Mouse (Mus musculus) lung, embryonic 15.5 days (tissue): ENCODE results near the gene Sec24d. TPM values are rescaled to one million over a fixed set of nuclear protein-coding genes. Genes with fewer than 3 reads are reported as not detected.
A peak's percentile ranks its signal among the peaks of the same experiment; 100 is the strongest.

Experiments used
- ATAC-seq: fragments of 200-750 bp; cut with Nextera tagmentation; 2 replicates; pipeline ENCODE4 v1.8.0; 2017; ENCODE audit warnings: moderate number of reproducible peaks, borderline replicate concordance; ENCODE audit not compliant: low FRiP score, low TSS enrichment; ENCODE audit errors: extremely low read depth
- H3K27ac ChIP-seq: fragments of 300-500 bp; sonication (generic); 2 replicates; pipeline ENCODE4 v1.5.1; 2015; ENCODE audit warnings: moderate library complexity, mild to moderate bottlenecking, inconsistent platforms
- H3K27me3 ChIP-seq: fragments of 300-500 bp; sonication (generic); 2 replicates; pipeline ENCODE4 v1.6.1; 2015; ENCODE audit warnings: inconsistent platforms
- H3K36me3 ChIP-seq: fragments of 300-500 bp; sonication (generic); 2 replicates; pipeline ENCODE4 v1.6.1; 2015; ENCODE audit warnings: inconsistent platforms
- H3K4me1 ChIP-seq: fragments of 300-500 bp; sonication (generic); 2 replicates; pipeline ENCODE4 v1.6.1; 2015; ENCODE audit warnings: inconsistent platforms
- H3K4me2 ChIP-seq: fragments of 300-500 bp; sonication (generic); 2 replicates; pipeline ENCODE4 v1.6.1; 2015; ENCODE audit warnings: inconsistent platforms, mild to moderate bottlenecking, moderate library complexity
- H3K4me3 ChIP-seq: fragments of 300-500 bp; sonication (generic); 2 replicates; pipeline ENCODE4 v1.5.1; 2015; ENCODE audit warnings: mild to moderate bottlenecking, inconsistent platforms
- H3K9ac ChIP-seq: fragments of 300-500 bp; sonication (generic); 2 replicates; pipeline ENCODE4 v1.6.1; 2015; ENCODE audit warnings: inconsistent platforms
- H3K9me3 ChIP-seq: fragments of 300-500 bp; sonication (generic); 2 replicates; pipeline ENCODE4 v1.6.1; 2016; ENCODE audit warnings: inconsistent platforms
- WGBS: fragments of 180-500 bp; shearing (Covaris S2); methylation state at CpG from one replicate; pipeline ENCODE4 v1.1.7; 2015; 5-methylcytosine and 5-hydroxymethylcytosine counted together
- polyA plus RNA-seq: library from polyadenylated mRNA; unstranded; fragments of >200 nt; fragmentation: Nextera tagmentation; extraction: Ambion mirVana; gene quantifications from 2 replicates; pipeline ENCODE4 v1.2.1, GENCODE M21; 2015

Sec24d gene
- polyA plus RNA-seq, 1 experiment from 2014 or later = 75.2 TPM

DNA sequence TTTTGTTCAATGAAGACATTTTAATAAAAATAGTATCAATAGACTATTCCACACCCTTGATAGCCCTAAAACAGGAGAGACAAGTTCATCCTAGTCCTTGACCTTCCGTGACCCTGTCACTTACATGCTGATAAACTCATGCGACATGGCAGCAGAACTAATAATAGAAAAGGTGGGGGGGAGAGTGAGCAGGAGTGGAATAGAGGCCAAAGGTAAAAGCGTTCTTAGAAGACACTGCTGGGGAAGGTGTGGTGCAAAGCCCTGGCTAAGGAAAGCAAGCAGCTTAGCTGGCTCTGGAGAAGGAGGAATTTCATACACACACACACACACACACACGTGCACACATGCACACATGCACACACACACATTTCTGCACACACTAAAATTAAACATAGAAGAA is 57.1 kb downstream of the Sec24d start:
- H3K36me3 ChIP-seq = peaks cover 5% of the 10 kb centered on the region; the same call in 1 of the 2 replicates
- H3K27me3 ChIP-seq = no peaks in the 10 kb centered on the region
- 39% methylated on average over 4 of the region's 4 CpGs for WGBS
- ATAC-seq = no peak
- no peaks in the 10 kb centered on the region for H3K9me3 ChIP-seq
- no peak overlapping the region for H3K27ac ChIP-seq
- H3K9ac ChIP-seq = no peak overlapping the region
- no peak overlapping the region for H3K4me2 ChIP-seq
- H3K4me1 ChIP-seq = peaks cover 7% of the 10 kb centered on the region; the same call in 1 of the 2 replicates
- H3K4me3 ChIP-seq = no peak overlapping the region

DNA sequence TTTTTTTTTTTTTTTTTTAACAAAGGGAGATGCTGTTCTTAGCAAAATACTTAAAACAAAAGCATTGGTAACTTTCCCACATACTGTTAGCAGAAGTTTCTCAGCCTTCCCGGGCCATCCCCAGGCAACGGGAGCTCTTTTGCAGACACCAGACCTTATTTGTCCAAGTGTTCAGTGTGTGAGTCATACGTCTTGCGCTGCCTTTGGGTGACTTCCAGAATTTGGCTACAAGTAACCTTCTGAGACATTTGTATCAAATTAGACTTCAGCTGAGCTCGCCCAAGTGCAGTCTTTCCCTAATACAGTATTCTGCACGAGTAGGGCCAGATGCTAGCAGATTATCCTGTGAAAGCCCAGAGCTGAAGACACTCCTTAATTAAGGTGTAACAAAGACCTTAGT is 62.0 kb downstream of the Sec24d start:
- ATAC-seq = peak; percentile 47; the same call in 1 of the 2 replicates
- 36% methylated on average over 6 of the region's 6 CpGs for WGBS

DNA sequence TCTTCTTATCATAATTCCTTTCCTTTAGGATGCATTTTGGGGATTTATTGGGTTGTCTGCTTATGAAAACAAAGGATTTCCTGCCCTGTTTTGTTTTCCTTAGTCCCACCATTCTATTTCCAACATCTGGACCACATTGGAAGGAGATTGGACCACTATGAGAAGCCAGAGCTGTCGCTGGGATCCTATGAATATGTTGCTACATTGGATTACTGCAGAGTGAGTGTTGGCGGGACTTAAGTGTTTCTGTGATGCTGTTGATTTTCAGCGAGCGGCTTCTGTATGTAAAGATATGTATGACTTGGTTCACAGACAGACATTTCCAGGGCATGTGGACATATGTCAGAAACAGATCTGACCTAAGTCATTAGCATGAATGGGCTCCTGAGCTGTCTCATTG is 63.0 kb downstream of the Sec24d start:
- Histone ChIP-seq H3K4me3 (no peak overlapping the region), H3K36me3 (peaks cover 5% of the 10 kb centered on the region; the same call in 1 of the 2 replicates), H3K27ac (no peak overlapping the region), H3K4me2 (no peak overlapping the region), H3K9me3 (no peaks in the 10 kb centered on the region), H3K4me1 (peaks cover 32% of the 10 kb centered on the region), H3K9ac (no peak overlapping the region), H3K27me3 (no peaks in the 10 kb centered on the region)
- WGBS = 53% methylated on average over 4 of the region's 4 CpGs
- no peak for ATAC-seq

More for the DNA sequence above, 62.0 kb downstream of the Sec24d start:
- Histone ChIP-seq H3K27ac (peak overlapping the region; percentile 57), H3K4me2 (no peak overlapping the region), H3K36me3 (peaks cover 5% of the 10 kb centered on the region; the same call in 1 of the 2 replicates), H3K9ac (no peak overlapping the region), H3K9me3 (no peaks in the 10 kb centered on the region), H3K4me3 (no peak overlapping the region), H3K27me3 (no peaks in the 10 kb centered on the region), H3K4me1 (peaks cover 27% of the 10 kb centered on the region)

DNA sequence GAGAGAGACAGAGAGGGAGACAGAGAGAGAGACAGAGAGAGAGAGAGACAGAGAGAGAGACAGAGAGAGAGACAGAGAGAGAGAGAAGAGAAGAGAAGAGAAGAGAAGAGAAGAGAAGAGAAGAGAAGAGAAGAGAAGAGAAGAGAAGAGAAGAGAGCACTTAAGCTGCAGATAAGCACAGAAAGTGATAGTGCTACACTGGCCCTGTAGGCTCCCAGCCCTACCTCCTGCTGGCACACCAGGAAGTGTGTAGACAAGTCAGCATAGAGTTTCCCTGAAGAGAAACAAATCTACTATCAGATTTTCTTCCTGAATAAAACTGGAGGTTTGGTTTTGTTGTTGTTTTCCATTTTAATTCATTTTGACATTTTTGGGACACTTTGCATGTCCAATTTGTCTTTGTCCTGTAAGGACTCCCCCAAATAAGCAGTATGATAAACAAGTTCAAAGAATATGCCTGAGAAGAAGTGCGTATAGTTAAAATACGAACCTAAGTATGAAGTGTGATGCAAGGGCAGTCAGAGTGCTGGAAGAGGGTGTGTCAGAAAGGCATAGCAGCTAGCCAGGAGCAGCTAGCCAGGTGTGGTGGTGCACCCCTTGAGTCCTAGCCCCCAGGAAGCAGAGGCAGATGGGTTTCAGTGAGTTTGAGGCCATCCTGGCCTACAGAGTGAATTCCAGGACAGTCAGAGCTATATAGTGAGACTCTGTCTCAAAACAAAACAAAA is 65.2 kb downstream of the Sec24d start:
- Histone ChIP-seq H3K4me3 (no peak overlapping the region), H3K36me3 (peaks cover 4% of the 10 kb centered on the region; the same call in 1 of the 2 replicates), H3K9me3 (no peaks in the 10 kb centered on the region), H3K4me2 (no peak overlapping the region), H3K27ac (no peak overlapping the region), H3K9ac (no peak overlapping the region), H3K4me1 (peaks cover 43% of the 10 kb centered on the region), H3K27me3 (0 out of 2 replicates have a peak, but pooled peaks cover 2% of the 10 kb centered on the region)
- WGBS = 54% methylated on average over 2 of the region's 2 CpGs
- peak; percentile 4; the same call in 1 of the 2 replicates for ATAC-seq

DNA sequence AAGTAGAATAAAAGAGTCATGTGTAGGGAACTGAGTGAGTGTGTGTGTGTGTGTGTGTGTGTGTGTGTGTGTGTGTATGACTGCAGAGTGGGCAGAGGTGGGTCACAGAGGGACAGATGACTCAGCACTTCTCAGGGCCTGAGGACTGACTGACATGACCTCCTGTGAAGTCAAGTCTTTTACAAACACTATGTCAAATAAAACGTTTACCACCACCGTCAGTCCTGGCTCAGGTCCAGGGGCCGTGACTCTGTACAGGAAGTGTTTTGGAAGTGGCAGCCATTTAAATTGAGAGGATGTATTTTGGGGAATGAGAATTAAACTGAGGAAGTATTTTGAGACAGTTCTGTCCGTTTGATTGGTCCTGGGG is 65.8 kb downstream of the Sec24d start:
- peak; percentile 10; the same call in 1 of the 2 replicates for ATAC-seq
- Histone ChIP-seq H3K4me2 (no peak overlapping the region), H3K4me1 (peaks cover 43% of the 10 kb centered on the region), H3K27ac (no peak overlapping the region), H3K9me3 (no peaks in the 10 kb centered on the region), H3K4me3 (no peak overlapping the region), H3K27me3 (0 out of 2 replicates have a peak, but pooled peaks cover 4% of the 10 kb centered on the region), H3K36me3 (0 out of 2 replicates have a peak, but pooled peaks cover 4% of the 10 kb centered on the region), H3K9ac (no peak overlapping the region)
- WGBS = 5% methylated on average over 4 of the region's 4 CpGs

DNA sequence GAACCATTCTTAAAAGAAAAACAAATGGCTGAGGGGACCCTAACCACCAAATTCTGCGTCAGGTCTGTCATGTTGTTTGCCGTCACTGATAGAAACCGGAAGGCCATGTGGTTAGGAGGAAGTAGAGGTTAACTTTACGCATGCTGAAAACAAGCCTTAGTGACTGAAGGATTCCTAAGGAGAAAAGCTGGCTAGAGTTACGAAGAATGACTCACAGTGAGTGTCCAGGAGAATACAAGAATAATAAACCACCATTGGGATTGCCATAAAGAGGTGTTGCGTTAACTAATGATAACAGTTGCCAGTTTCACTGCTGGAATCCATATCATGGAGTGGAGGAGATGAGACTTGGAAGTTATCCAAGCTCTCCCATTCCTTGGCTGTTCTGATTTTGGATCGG is 67.7 kb downstream of the Sec24d start:
- Histone ChIP-seq H3K9me3 (no peaks in the 10 kb centered on the region), H3K4me1 (peaks cover 40% of the 10 kb centered on the region), H3K9ac (no peak overlapping the region), H3K27me3 (0 out of 2 replicates have a peak, but pooled peaks cover 4% of the 10 kb centered on the region), H3K4me2 (no peak overlapping the region; the same call in 1 of the 2 replicates), H3K27ac (peak overlapping the region; percentile 41), H3K36me3 (0 out of 2 replicates have a peak, but pooled peaks cover 7% of the 10 kb centered on the region), H3K4me3 (no peak overlapping the region)
- peak; percentile 77; the same call in 1 of the 2 replicates for ATAC-seq
- WGBS = 32% methylated on average over 7 of the region's 7 CpGs

DNA sequence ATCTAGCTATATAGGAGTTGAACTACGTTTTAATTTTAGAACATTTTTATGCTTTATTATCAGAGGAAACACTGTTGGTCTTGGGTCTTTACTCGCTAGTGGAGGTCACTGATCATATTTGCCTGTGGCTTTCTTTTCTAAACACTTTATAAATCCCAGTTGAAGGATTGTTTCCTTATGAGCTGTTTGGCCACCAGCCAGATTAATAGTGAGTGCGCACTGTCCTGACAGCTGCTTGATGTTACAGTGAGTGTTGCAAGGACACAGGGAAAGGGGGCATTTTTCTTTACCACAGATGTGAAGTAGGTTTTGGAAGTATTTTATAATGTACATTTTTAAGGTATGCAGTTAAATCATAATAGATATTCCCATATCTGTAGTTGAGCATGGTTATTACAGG is 68.2 kb downstream of the Sec24d start:
- H3K4me2 ChIP-seq = no peak overlapping the region
- H3K9ac ChIP-seq = no peak overlapping the region
- no peak overlapping the region for H3K27ac ChIP-seq
- ATAC-seq = peak; percentile 82; the same call in 1 of the 2 replicates
- 27% methylated on average over 3 of the region's 3 CpGs for WGBS
- H3K27me3 ChIP-seq = 0 out of 2 replicates have a peak, but pooled peaks cover 4% of the 10 kb centered on the region
- H3K9me3 ChIP-seq = no peaks in the 10 kb centered on the region
- H3K4me1 ChIP-seq = peaks cover 40% of the 10 kb centered on the region
- no peak overlapping the region for H3K4me3 ChIP-seq
- peaks cover 11% of the 10 kb centered on the region; the same call in 1 of the 2 replicates for H3K36me3 ChIP-seq

DNA sequence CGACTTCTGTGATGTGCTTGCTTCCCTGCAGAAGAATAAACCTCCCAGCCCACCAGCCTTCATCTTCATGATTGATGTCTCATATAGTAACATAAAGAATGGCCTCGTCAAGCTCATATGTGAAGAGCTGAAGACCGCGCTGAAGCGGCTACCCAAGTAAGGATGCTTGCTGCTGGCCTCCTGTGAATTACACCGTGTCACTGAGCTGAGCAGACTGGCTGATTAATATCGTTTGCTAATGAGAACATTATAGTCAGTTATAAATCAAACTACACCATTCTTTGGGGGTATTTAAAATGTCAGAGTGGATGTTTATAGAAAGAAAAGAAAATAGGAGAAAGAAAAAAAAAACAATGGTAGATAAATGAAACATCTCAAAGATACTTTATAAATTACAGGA is 69.2 kb downstream of the Sec24d start:
- 0 out of 2 replicates have a peak, but pooled peaks cover 4% of the 10 kb centered on the region for H3K27me3 ChIP-seq
- 42% methylated on average over 7 of the region's 7 CpGs for WGBS
- no peak for ATAC-seq
- peaks cover 40% of the 10 kb centered on the region for H3K4me1 ChIP-seq
- no peak overlapping the region for H3K4me3 ChIP-seq
- no peak overlapping the region for H3K9ac ChIP-seq
- no peak overlapping the region for H3K27ac ChIP-seq
- H3K9me3 ChIP-seq = no peaks in the 10 kb centered on the region
- H3K36me3 ChIP-seq = peaks cover 18% of the 10 kb centered on the region; the same call in 1 of the 2 replicates
- H3K4me2 ChIP-seq = no peak overlapping the region

DNA sequence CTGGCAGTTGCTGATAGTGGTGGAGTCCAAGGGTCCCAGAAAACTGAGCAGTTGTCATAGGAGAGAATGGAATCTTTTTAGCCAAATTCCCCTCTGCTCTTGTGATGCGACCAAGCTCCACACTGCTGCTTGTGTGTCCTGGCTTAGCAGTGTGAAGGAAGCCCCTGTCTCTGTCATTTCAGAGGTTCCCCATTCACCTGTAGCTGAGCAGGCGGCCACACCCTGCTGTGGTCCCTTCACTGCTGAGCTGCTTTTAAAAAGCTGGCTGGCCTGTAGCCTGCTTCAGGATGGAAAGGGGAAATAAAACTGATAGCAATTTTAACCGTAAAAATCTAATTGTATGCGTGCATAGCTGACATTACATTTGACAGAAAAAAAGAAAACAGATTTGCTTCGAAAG is 69.7 kb downstream of the Sec24d start:
- Histone ChIP-seq H3K27ac (no peak overlapping the region), H3K9ac (no peak overlapping the region), H3K9me3 (no peaks in the 10 kb centered on the region), H3K4me3 (no peak overlapping the region), H3K4me2 (no peak overlapping the region), H3K4me1 (peaks cover 40% of the 10 kb centered on the region), H3K27me3 (0 out of 2 replicates have a peak, but pooled peaks cover 4% of the 10 kb centered on the region), H3K36me3 (peaks cover 18% of the 10 kb centered on the region; the same call in 1 of the 2 replicates)
- ATAC-seq = no peak
- 67% methylated on average over 5 of the region's 5 CpGs for WGBS

DNA sequence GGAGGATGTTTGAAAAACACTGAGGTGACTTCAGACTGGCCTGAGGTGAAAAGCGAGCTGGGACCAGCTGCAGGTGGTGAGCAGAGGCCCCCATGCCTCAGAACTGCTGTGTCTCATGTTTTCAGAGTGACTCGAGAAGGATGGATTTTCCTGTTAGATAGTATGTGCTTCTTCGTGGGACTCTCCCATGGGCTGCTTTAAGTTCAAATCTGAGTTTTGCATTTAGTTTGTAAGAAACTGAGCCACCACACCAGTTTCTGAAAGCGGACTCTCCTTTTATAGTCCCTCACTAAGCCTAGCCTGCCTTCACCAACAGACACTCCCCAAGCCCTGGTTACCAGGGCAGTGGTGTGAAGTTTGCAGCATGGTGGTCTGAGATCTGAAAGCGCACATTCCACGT is 70.6 kb downstream of the Sec24d start:
- ATAC-seq = no peak
- WGBS = 75% methylated on average over 6 of the region's 6 CpGs
- Histone ChIP-seq H3K4me3 (no peak overlapping the region), H3K9ac (no peak overlapping the region), H3K27ac (no peak overlapping the region), H3K9me3 (no peaks in the 10 kb centered on the region), H3K27me3 (0 out of 2 replicates have a peak, but pooled peaks cover 4% of the 10 kb centered on the region), H3K36me3 (peaks cover 20% of the 10 kb centered on the region; the same call in 1 of the 2 replicates), H3K4me2 (no peak overlapping the region), H3K4me1 (peaks cover 34% of the 10 kb centered on the region)

DNA sequence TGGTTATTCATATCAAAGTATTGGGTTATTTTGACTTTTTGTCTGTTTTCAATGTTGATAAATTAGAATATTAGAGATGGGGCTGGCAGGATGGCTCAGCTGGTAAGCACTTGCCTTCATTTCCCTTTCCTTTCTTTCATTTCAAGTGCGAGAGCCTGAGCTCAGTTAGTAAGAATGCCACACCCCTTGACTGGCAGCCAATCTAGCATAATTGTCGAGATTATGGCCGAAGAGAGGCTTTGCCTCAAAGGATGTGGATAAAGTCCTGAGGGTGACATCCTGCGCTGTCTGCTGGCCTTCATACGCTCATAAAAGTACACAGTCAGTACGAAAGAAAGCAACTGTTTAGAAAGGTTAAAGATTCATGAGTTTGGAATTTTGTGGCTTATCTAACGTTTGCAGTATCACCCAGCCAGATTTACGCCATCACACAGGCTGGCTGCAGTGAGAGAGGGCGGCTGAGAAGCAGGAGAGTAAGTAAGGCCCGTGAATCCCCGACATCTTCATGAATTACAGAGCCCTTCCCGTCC is 71.5 kb downstream of the Sec24d start:
- Histone ChIP-seq H3K4me2 (no peak overlapping the region), H3K9ac (no peak overlapping the region), H3K27me3 (0 out of 2 replicates have a peak, but pooled peaks cover 4% of the 10 kb centered on the region), H3K27ac (no peak overlapping the region), H3K4me3 (no peak overlapping the region), H3K9me3 (no peaks in the 10 kb centered on the region), H3K36me3 (peaks cover 23% of the 10 kb centered on the region; the same call in 1 of the 2 replicates), H3K4me1 (peaks cover 26% of the 10 kb centered on the region)
- ATAC-seq = no peak
- 52% methylated on average over 12 of the region's 12 CpGs for WGBS

DNA sequence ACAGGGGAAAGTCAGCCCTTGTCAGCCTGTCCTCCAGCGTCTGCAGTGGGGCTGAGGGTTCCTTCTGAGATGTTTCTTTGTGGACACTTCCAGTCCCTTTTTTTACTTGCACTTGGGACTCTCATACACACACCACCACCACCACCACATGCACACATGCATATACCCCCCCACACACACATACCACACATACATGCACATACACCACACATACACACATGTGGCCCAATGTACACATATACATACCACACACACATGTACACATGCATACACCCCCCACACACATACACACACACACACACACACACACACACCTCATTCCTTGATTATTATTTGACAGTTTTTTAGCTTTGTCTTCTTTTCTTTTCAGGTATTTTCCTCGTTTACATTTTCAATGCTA is 73.8 kb downstream of the Sec24d start:
- peaks cover 6% of the 10 kb centered on the region; the same call in 1 of the 2 replicates for H3K4me1 ChIP-seq
- no peak for ATAC-seq

More for the DNA sequence above, 73.8 kb downstream of the Sec24d start:
- Histone ChIP-seq H3K27me3 (0 out of 2 replicates have a peak, but pooled peaks cover 4% of the 10 kb centered on the region), H3K27ac (no peak overlapping the region), H3K9me3 (no peaks in the 10 kb centered on the region), H3K4me3 (no peak overlapping the region), H3K36me3 (peaks cover 39% of the 10 kb centered on the region; the same call in 1 of the 2 replicates), H3K9ac (no peak overlapping the region), H3K4me2 (no peak overlapping the region)
- WGBS = 82% methylated on average over 2 of the region's 2 CpGs
